Mouse (Mus musculus) thymus, adult 2 months (tissue): Measurements from ENCODE around the gene Ak8.

Experiments
- CTCF ChIP-seq: fragments of 200-500 bp; IDR thresholded peaks from 2 replicates; pipeline ENCODE4 v1.5.1; 2012; ENCODE audit warnings: mild to moderate bottlenecking, control low read depth, low read length, moderate library complexity, borderline replicate concordance; ENCODE audit not compliant: control insufficient read depth, poor library complexity, insufficient read depth; ENCODE audit errors: extremely low read depth
- POLR2A ChIP-seq: fragments of 200-500 bp; IDR thresholded peaks from 2 replicates; pipeline ENCODE4 v1.6.1; 2012; ENCODE audit warnings: mild to moderate bottlenecking, low read length, control low read depth, moderate library complexity; ENCODE audit not compliant: control insufficient read depth, poor library complexity, insufficient read depth; ENCODE audit errors: extremely low read depth

DNA sequence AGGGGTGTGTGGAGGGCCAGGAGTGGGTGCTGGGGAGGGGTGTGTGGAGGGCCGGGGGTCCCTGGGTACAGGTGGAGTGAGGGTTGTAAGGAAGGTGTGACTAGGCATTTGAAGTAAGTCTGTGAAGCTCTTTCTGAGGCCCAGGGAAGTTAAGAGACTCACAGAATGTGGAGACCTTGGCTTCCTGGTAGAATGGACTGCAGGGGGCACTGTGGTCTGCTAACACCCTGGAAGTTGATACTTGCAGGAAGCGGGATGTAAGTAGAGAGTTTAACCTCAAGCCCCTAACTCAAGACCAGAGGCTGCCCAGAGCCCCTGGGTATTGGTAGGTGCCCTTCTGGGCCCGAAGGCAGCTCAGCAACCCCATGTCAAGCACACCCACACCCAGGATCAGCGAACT is 56.2 kb downstream of the Ak8 start:
- TF ChIP-seq CTCF: no peak
- no peak for TF ChIP-seq POLR2A
